Mouse (Mus musculus) small intestine, adult 2 months (tissue): ENCODE data around the gene Anapc1.

Experiments
- CTCF ChIP-seq: fragments of 200-500 bp; IDR thresholded peaks from 2 replicates; pipeline ENCODE4 v1.5.1; 2012; ENCODE audit warnings: low read depth, mild to moderate bottlenecking, control low read depth, inconsistent platforms, low read length, moderate library complexity, mixed read lengths; ENCODE audit not compliant: insufficient replicate concordance, insufficient read length; ENCODE audit errors: extremely low read depth
- POLR2A ChIP-seq: fragments of 200-500 bp; IDR thresholded peaks from 2 replicates; pipeline ENCODE4 v1.6.1; 2012; ENCODE audit warnings: low read depth, mild to moderate bottlenecking, control low read depth, inconsistent platforms, low read length, moderate library complexity

GRCm38 (mm10) chr2:128710609-128711008 is 23.4 kb upstream of the Anapc1 start:
- no peak for TF ChIP-seq CTCF
- TF ChIP-seq POLR2A: no peak
